Comparison of ENCODE assay signal across 7 mouse cellular contexts in genomic region chr9:64178974-64179646, GRCm38 (mm10). TPM values are rescaled to one million over a fixed set of nuclear protein-coding genes. Genes with fewer than 3 reads are reported as not detected.
DNase-seq lines count a peak whose midpoint lies in the region; ATAC-seq lines count a peak whose summit lies in the region.

TSS of gene Snapc5 (plus strand) at chr9:64179274.

- H3K27me3 ChIP-seq in embryonic facial prominence, embryonic 10.5 days (replicated peaks; ENCODE audit: low read depth, poor library complexity, severe bottlenecking), result no peaks in the 10 kb centered on the region
- no peaks in the 10 kb centered on the region for H3K27me3 ChIP-seq in limb, embryonic 10.5 days (ENCODE audit: low read depth, poor library complexity, severe bottlenecking)
- H3K27me3 ChIP-seq in midbrain, embryonic 13.5 days, result no peaks in the 10 kb centered on the region

- H3K4me1 ChIP-seq in embryonic facial prominence, embryonic 10.5 days, result peaks cover 20% of the 10 kb centered on the region
- peaks cover 19% of the 10 kb centered on the region for H3K4me1 ChIP-seq in limb, embryonic 10.5 days
- H3K4me1 ChIP-seq in midbrain, embryonic 13.5 days (replicated peaks), result peaks cover 27% of the 10 kb centered on the region

- no peaks in the 10 kb centered on the region for H3K9me3 ChIP-seq in embryonic facial prominence, embryonic 10.5 days
- no peaks in the 10 kb centered on the region for H3K9me3 ChIP-seq in limb, embryonic 10.5 days (replicated peaks)
- H3K9me3 ChIP-seq in midbrain, embryonic 13.5 days, result no peaks in the 10 kb centered on the region

- H3K9ac ChIP-seq in midbrain, embryonic 13.5 days (replicated peaks), result peak within 1 kb of the TSS; percentile 74

- peaks cover 86% of the 10 kb centered on the region for H3K36me3 ChIP-seq in embryonic facial prominence, embryonic 10.5 days (replicated peaks)
- peaks cover 82% of the 10 kb centered on the region for H3K36me3 ChIP-seq in limb, embryonic 10.5 days
- peaks cover 67% of the 10 kb centered on the region for H3K36me3 ChIP-seq in midbrain, embryonic 13.5 days

- peak; percentile 87 for ATAC-seq in granulocyte monocyte progenitor cell, adult 5-6 weeks (replicated peaks; ENCODE audit: poor library complexity, severe bottlenecking)
- peak; percentile 97 for ATAC-seq in midbrain, embryonic 13.5 days

- peak within 1 kb of the TSS; percentile 65 for H3K4me2 ChIP-seq in midbrain, embryonic 13.5 days (replicated peaks)

- peak; percentile 92 for DNase-seq in adrenal gland, postnatal 10 days
- peak; percentile 93 for DNase-seq in embryonic facial prominence, embryonic 10.5 days (ENCODE audit: low spot score)
- peak; percentile 89 for DNase-seq in kidney, adult 11 months
- DNase-seq in limb, embryonic 10.5 days (ENCODE audit: low spot score), result peak; percentile 94
- DNase-seq in spleen, adult 12 weeks (ENCODE audit: low spot score), result peak; percentile 83

- peak within 1 kb of the TSS; percentile 72 for H3K4me3 ChIP-seq in embryonic facial prominence, embryonic 10.5 days
- H3K4me3 ChIP-seq in limb, embryonic 10.5 days, result peak within 1 kb of the TSS; percentile 73
- H3K4me3 ChIP-seq in midbrain, embryonic 13.5 days (replicated peaks), result peak within 1 kb of the TSS; percentile 64

- under 1% methylated on average over 35 of the region's 35 CpGs for WGBS in embryonic facial prominence, embryonic 10.5 days
- under 1% methylated on average over 35 of the region's 35 CpGs for WGBS in limb, embryonic 10.5 days
- under 1% methylated on average over 35 of the region's 35 CpGs for WGBS in midbrain, embryonic 13.5 days

- peak within 1 kb of the TSS; percentile 73 for H3K27ac ChIP-seq in embryonic facial prominence, embryonic 10.5 days (replicated peaks)
- peak within 1 kb of the TSS; percentile 83 for H3K27ac ChIP-seq in limb, embryonic 10.5 days
- peak within 1 kb of the TSS; percentile 84 for H3K27ac ChIP-seq in midbrain, embryonic 13.5 days

RNA-seq across cellular contexts. Expression of gene Snapc5, which starts in this region (rescaled TPM):
- 10 to 100 TPM; 17.4 to 20.8 TPM for total RNA-seq in adrenal gland, postnatal 10 days (2021)
- 29.0 and 31.8 TPM in 2 replicates for polyA plus RNA-seq in embryonic facial prominence, embryonic 10.5 days (2016; fragmentation: Nextera tagmentation; extraction: Ambion mirVana)
- total RNA-seq in granulocyte monocyte progenitor cell, adult 5-6 weeks (2014; fragmentation: Nextera tagmentation), result 27.6 and 29.8 TPM in 2 replicates
- total RNA-seq in granulocyte monocyte progenitor cell, adult 5-6 weeks (2017), result 43.3 and 52.1 TPM in 2 replicates
- polyA plus RNA-seq in limb, embryonic 10.5 days (2016; fragmentation: Nextera tagmentation; extraction: Ambion mirVana), result 28.6 and 31.5 TPM in 2 replicates
- polyA plus RNA-seq in midbrain, embryonic 13.5 days (2015; fragmentation: Nextera tagmentation; extraction: Ambion mirVana), result 39.2 and 44.9 TPM in 2 replicates

Comparison
In these comparisons a context has a peak if more than half of its experiments do, and no peak if none do; other contexts are left out.
1. Peak in every context shown above with its lines: DNase-seq, ATAC-seq, H3K4me3 ChIP-seq and H3K27ac ChIP-seq.